Mouse (Mus musculus): ENCODE measurements around the gene Sytl1. TPM values are rescaled to one million over a fixed set of nuclear protein-coding genes. Genes with fewer than 3 reads are reported as not detected.

Sytl1 gene
- polyA plus RNA-seq, 1 experiment from 2014 or later = 0.42 TPM

DNA sequence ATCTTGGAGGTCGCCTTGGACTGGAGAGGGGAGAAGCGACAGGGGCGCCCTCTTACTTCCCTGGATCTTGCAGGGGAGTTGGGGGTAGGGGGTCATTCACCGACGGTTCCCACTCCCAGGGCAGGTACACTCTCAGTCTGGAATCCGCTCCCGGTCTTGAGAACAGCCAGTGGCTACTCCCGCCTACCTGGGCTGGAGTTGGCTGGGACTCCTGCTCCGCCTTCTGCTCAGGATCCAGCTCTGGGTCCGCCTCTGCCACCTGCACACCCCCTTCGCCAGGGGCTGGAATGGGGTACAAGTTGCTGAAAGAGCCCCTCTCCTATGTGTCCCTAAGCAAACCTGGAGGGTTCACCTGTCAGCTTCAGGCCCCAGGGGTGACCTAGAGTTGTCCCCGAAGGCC is 5.7 kb downstream of the Sytl1 start:
- ATAC-seq (ENCODE audit: insufficient number of reproducible peaks, insufficient read depth, low FRiP score, low read depth) = no peak
- 27% methylated on average over 10 of the region's 12 CpGs for WGBS
- Histone ChIP-seq H3K9me3 (ENCODE audit: control insufficient read depth, low read length) (no peaks in the 10 kb centered on the region), H3K27ac (replicated peaks in 1 of 2; ENCODE audit: control insufficient read depth in 1 of 2, insufficient read depth in 1 of 2, low read depth in 2 of 2, low read length in 2 of 2) (no peak overlapping the region), H3K4me2 (ENCODE audit: low read length) (no peak overlapping the region), H3K36me3 (ENCODE audit: control insufficient read depth, insufficient read depth, low read length) (no peaks in the 10 kb centered on the region), H3K9ac (ENCODE audit: low read length) (no peak overlapping the region), H3K27me3 (ENCODE audit: control insufficient read depth, insufficient read depth, low read length) (peaks cover 44% of the 10 kb centered on the region), H3K4me1 (ENCODE audit: control insufficient read depth in 2 of 2, insufficient read depth in 2 of 2, low read length in 2 of 2) (no peaks in the 10 kb centered on the region), H3K4me3 (ENCODE audit: control insufficient read depth in 1 of 2, insufficient read depth in 1 of 2, low read depth in 1 of 2, low read length in 2 of 2) (no peak overlapping the region)

DNA sequence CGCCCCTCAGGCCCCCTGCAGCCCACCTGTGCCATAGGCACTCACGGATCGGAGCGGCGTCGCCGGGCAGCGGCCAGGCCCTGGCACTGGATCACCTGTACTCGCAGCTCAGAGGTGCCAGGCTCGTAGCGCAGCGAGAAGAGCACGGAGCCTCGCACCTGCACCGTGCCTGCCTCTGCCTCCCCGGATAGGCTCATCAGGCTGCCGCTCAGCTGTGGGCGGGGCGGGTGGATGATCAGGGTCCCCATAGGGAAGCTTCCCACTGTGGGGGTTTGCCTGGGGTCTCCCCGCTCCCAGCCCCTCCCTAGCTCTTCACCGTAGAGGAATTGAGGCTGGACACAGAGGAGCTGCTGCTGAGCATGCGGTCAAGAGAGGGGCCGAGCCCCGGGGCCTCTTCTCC is 6.1 kb downstream of the Sytl1 start:
- Histone ChIP-seq H3K27me3 (ENCODE audit: control insufficient read depth, insufficient read depth, low read length) (peaks cover 48% of the 10 kb centered on the region), H3K4me2 (ENCODE audit: low read length) (no peak overlapping the region), H3K27ac (replicated peaks in 1 of 2; ENCODE audit: control insufficient read depth in 1 of 2, insufficient read depth in 1 of 2, low read depth in 2 of 2, low read length in 2 of 2) (no peak overlapping the region), H3K9me3 (ENCODE audit: control insufficient read depth, low read length) (no peaks in the 10 kb centered on the region), H3K9ac (ENCODE audit: low read length) (no peak overlapping the region), H3K36me3 (ENCODE audit: control insufficient read depth, insufficient read depth, low read length) (no peaks in the 10 kb centered on the region), H3K4me3 (ENCODE audit: control insufficient read depth in 1 of 2, insufficient read depth in 1 of 2, low read depth in 1 of 2, low read length in 2 of 2) (no peak overlapping the region), H3K4me1 (ENCODE audit: control insufficient read depth in 2 of 2, insufficient read depth in 2 of 2, low read length in 2 of 2) (no peaks in the 10 kb centered on the region)
- WGBS = 16% methylated on average over 24 of the region's 24 CpGs
- no peak for ATAC-seq (ENCODE audit: insufficient number of reproducible peaks, insufficient read depth, low FRiP score, low read depth)

DNA sequence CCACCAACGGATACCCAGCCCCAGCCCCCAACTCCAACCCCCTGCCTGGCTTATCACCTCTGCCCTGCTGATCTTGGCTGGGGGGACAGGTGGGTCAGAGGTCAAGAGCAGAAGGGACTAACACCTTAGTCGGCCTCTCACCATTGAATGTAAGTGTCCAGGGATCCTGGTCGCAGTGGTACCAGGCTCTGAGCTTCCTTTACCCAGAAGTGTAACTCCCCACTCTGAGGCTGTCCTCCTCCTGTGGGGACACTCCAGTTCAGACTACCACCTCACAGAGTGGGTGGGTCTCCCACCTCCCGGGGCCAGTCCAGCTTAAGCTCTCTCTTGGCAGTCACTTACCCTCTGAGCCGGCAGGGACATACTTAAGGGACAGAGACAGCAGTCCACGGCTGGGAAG is 7.5 kb downstream of the Sytl1 start:
- peaks cover 62% of the 10 kb centered on the region for H3K27me3 ChIP-seq (ENCODE audit: control insufficient read depth, insufficient read depth, low read length)
- 43% methylated on average over 6 of the region's 6 CpGs for WGBS
- no peaks in the 10 kb centered on the region for H3K36me3 ChIP-seq (ENCODE audit: control insufficient read depth, insufficient read depth, low read length)
- no peak overlapping the region for H3K4me3 ChIP-seq (ENCODE audit: control insufficient read depth in 1 of 2, insufficient read depth in 1 of 2, low read depth in 1 of 2, low read length in 2 of 2)
- ATAC-seq (ENCODE audit: insufficient number of reproducible peaks, insufficient read depth, low FRiP score, low read depth) = no peak
- no peaks in the 10 kb centered on the region for H3K9me3 ChIP-seq (ENCODE audit: control insufficient read depth, low read length)
- no peak overlapping the region for H3K27ac ChIP-seq (replicated peaks in 1 of 2; ENCODE audit: control insufficient read depth in 1 of 2, insufficient read depth in 1 of 2, low read depth in 2 of 2, low read length in 2 of 2)
- peaks cover 8 to 12% of the 10 kb centered on the region in 2 experiments for H3K4me1 ChIP-seq (ENCODE audit: control insufficient read depth in 2 of 2, insufficient read depth in 2 of 2, low read length in 2 of 2)
- no peak overlapping the region for H3K4me2 ChIP-seq (ENCODE audit: low read length)
- no peak overlapping the region for H3K9ac ChIP-seq (ENCODE audit: low read length)

DNA sequence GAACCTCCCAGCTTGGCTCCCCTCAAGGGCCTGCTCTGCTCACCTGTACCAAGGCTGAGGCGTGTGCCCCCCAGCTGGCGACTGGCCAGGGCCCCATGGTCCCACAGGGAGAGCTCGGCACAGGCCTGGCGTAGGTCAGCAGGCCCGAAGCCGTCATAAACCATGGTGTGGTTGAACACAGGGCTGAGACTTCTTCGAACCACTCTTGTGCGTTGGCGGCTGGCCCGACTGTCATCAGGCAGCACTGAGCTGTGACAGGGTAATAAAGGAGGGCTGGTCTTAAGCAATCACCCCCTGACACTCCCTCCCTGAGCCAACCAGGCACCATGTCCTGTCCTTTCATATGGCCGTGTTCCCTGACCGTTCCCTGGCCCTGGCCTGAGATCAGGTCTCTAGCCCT is 9.5 kb downstream of the Sytl1 start:
- Histone ChIP-seq H3K9ac (ENCODE audit: low read length) (no peak overlapping the region), H3K27ac (replicated peaks in 1 of 2; ENCODE audit: control insufficient read depth in 1 of 2, insufficient read depth in 1 of 2, low read depth in 2 of 2, low read length in 2 of 2) (no peak overlapping the region), H3K27me3 (ENCODE audit: control insufficient read depth, insufficient read depth, low read length) (peaks cover 73% of the 10 kb centered on the region), H3K4me2 (ENCODE audit: low read length) (no peak overlapping the region), H3K36me3 (ENCODE audit: control insufficient read depth, insufficient read depth, low read length) (no peaks in the 10 kb centered on the region), H3K9me3 (ENCODE audit: control insufficient read depth, low read length) (no peaks in the 10 kb centered on the region), H3K4me1 (ENCODE audit: control insufficient read depth in 2 of 2, insufficient read depth in 2 of 2, low read length in 2 of 2) (peaks cover 8 to 14% of the 10 kb centered on the region in 2 experiments), H3K4me3 (ENCODE audit: control insufficient read depth in 1 of 2, insufficient read depth in 1 of 2, low read depth in 1 of 2, low read length in 2 of 2) (no peak overlapping the region)
- ATAC-seq (ENCODE audit: insufficient number of reproducible peaks, insufficient read depth, low FRiP score, low read depth) = no peak
- WGBS = 68% methylated on average over 12 of the region's 12 CpGs

DNA sequence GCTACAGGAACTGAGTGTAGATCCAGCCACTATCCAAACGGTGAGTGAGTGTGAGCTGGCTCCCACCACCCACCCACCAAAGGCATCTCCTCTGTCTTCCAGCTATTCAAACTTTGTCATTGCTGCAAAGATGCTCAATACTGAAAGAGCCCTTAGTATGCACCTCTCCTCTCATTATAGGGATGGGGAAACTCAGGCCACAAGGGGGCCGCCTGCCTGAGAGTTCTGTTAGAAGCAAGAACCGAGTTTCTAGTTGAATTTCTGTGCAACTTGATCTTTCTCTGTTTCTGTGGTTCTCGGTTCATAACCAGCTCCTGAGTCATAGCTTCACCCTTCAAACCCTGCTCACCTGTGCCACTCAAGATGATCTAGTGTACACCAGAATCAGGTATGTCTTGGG is 10.8 kb downstream of the Sytl1 start:
- WGBS = 45% methylated on average over 4 of the region's 4 CpGs
- H3K27me3 ChIP-seq (ENCODE audit: control insufficient read depth, insufficient read depth, low read length) = peaks cover 76% of the 10 kb centered on the region
- no peak overlapping the region for H3K4me2 ChIP-seq (ENCODE audit: low read length)
- no peak for ATAC-seq (ENCODE audit: insufficient number of reproducible peaks, insufficient read depth, low FRiP score, low read depth)
- no peak overlapping the region for H3K27ac ChIP-seq (replicated peaks in 1 of 2; ENCODE audit: control insufficient read depth in 1 of 2, insufficient read depth in 1 of 2, low read depth in 2 of 2, low read length in 2 of 2)
- peaks cover 11 to 14% of the 10 kb centered on the region in 2 experiments for H3K4me1 ChIP-seq (ENCODE audit: control insufficient read depth in 2 of 2, insufficient read depth in 2 of 2, low read length in 2 of 2)
- H3K9ac ChIP-seq (ENCODE audit: low read length) = no peak overlapping the region
- H3K4me3 ChIP-seq (ENCODE audit: control insufficient read depth in 1 of 2, insufficient read depth in 1 of 2, low read depth in 1 of 2, low read length in 2 of 2) = no peak overlapping the region
- H3K36me3 ChIP-seq (ENCODE audit: control insufficient read depth, insufficient read depth, low read length) = no peaks in the 10 kb centered on the region
- H3K9me3 ChIP-seq (ENCODE audit: control insufficient read depth, low read length) = no peaks in the 10 kb centered on the region

DNA sequence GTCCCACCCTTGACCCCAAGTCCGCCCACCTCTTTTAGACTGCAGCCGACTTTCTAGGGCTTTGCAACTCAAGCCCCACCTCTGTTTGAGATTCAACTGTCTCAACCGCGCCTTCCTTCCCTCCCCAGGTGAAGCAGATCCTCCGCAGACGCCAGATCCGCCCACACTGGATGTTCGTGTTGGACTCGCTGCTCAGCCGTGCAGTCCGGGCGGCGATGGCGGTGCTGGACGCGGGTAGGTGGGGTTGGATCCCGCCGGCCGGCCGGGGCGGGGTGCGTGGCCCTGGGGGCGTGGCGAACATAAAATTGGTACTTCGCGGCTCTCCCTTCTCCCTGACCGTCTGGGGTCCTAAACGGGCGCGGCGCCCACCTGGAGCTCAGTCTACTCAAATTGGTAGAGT is 11.7 kb downstream of the Sytl1 start:
- peak overlapping the region; percentile 62 for H3K9ac ChIP-seq (ENCODE audit: low read length)

DNA sequence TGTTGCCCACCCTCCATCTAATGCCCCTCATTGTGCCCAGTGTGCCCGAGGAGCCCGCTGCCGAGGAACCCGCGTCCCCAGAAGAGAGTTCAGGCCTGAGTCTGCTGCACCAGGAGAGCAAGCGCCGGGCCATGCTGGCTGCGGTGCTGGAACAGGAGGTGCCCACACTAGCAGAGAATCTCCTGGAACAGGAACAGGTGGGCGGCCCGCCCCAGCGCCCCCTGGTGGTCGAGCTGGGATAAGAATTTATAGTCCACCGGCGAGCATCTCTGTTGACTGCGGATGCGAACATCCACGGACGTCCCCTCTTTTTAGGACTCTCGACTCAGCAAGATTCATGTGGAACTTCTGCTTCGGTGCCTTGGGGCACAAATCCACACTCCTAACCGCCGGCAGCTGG is 12.3 kb downstream of the Sytl1 start:
- Histone ChIP-seq H3K9me3 (ENCODE audit: control insufficient read depth, low read length) (no peaks in the 10 kb centered on the region), H3K9ac (ENCODE audit: low read length) (peak overlapping the region; percentile 62), H3K4me3 (ENCODE audit: control insufficient read depth in 1 of 2, insufficient read depth in 1 of 2, low read depth in 1 of 2, low read length in 2 of 2) (peak overlapping the region; percentile 43 to 44), H3K27ac (replicated peaks in 1 of 2; ENCODE audit: control insufficient read depth in 1 of 2, insufficient read depth in 1 of 2, low read depth in 2 of 2, low read length in 2 of 2) (no peak overlapping the region), H3K36me3 (ENCODE audit: control insufficient read depth, insufficient read depth, low read length) (no peaks in the 10 kb centered on the region), H3K4me2 (ENCODE audit: low read length) (peak overlapping the region; percentile 77), H3K4me1 (ENCODE audit: control insufficient read depth in 2 of 2, insufficient read depth in 2 of 2, low read length in 2 of 2) (peaks cover 11 to 14% of the 10 kb centered on the region in 2 experiments), H3K27me3 (ENCODE audit: control insufficient read depth, insufficient read depth, low read length) (peaks cover 76% of the 10 kb centered on the region)
- WGBS = 2% methylated on average over 22 of the region's 22 CpGs
- no peak for ATAC-seq (ENCODE audit: insufficient number of reproducible peaks, insufficient read depth, low FRiP score, low read depth)

More for the DNA sequence above, 11.7 kb downstream of the Sytl1 start:
- no peak for ATAC-seq (ENCODE audit: insufficient number of reproducible peaks, insufficient read depth, low FRiP score, low read depth)
- Histone ChIP-seq H3K27me3 (ENCODE audit: control insufficient read depth, insufficient read depth, low read length) (peaks cover 76% of the 10 kb centered on the region), H3K27ac (replicated peaks in 1 of 2; ENCODE audit: control insufficient read depth in 1 of 2, insufficient read depth in 1 of 2, low read depth in 2 of 2, low read length in 2 of 2) (no peak overlapping the region), H3K4me1 (ENCODE audit: control insufficient read depth in 2 of 2, insufficient read depth in 2 of 2, low read length in 2 of 2) (peaks cover 11 to 14% of the 10 kb centered on the region in 2 experiments), H3K4me3 (ENCODE audit: control insufficient read depth in 1 of 2, insufficient read depth in 1 of 2, low read depth in 1 of 2, low read length in 2 of 2) (peak overlapping the region; percentile 43 to 44), H3K4me2 (ENCODE audit: low read length) (peak overlapping the region; percentile 77), H3K9me3 (ENCODE audit: control insufficient read depth, low read length) (no peaks in the 10 kb centered on the region), H3K36me3 (ENCODE audit: control insufficient read depth, insufficient read depth, low read length) (no peaks in the 10 kb centered on the region)
- WGBS = 2% methylated on average over 31 of the region's 31 CpGs

DNA sequence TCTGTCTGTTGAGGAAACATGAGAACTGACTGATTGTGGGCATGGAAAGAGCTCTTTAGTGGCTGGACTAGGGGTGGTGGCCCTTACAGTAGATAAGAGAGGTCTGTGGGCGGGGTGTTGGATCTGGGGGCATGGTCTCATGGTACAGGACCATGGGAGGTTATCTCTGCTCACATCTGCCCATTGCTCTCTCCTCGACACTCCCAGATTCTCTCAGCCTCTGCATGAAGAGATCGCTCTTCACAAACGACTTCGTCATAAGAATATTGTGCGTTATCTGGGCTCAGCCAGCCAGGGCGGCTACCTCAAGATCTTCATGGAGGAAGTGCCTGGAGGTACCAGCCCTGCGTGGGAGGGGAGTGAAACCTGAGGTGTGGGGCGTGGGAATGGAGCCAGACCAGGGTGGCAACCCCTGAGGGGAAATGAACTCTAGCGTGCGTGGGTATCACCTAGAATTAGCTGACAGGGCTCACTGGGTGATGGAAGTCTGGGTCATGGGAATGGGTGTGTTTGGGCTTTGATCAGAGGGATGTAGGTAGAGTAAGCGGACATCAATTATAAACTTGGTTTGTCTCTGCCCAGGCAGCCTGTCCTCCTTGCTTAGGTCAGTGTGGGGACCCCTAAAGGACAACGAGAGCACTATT is 15.0 kb downstream of the Sytl1 start:
- H3K4me3 ChIP-seq (ENCODE audit: control insufficient read depth in 1 of 2, insufficient read depth in 1 of 2, low read depth in 1 of 2, low read length in 2 of 2) = no peak overlapping the region
- peaks cover 14 to 19% of the 10 kb centered on the region in 2 experiments for H3K4me1 ChIP-seq (ENCODE audit: control insufficient read depth in 2 of 2, insufficient read depth in 2 of 2, low read length in 2 of 2)
- H3K27me3 ChIP-seq (ENCODE audit: control insufficient read depth, insufficient read depth, low read length) = peaks cover 78% of the 10 kb centered on the region
- no peak overlapping the region for H3K9ac ChIP-seq (ENCODE audit: low read length)
- ATAC-seq (ENCODE audit: insufficient number of reproducible peaks, insufficient read depth, low FRiP score, low read depth) = no peak
- WGBS = 55% methylated on average over 13 of the region's 13 CpGs
- H3K27ac ChIP-seq (replicated peaks in 1 of 2; ENCODE audit: control insufficient read depth in 1 of 2, insufficient read depth in 1 of 2, low read depth in 2 of 2, low read length in 2 of 2) = no peak overlapping the region
- no peak overlapping the region for H3K4me2 ChIP-seq (ENCODE audit: low read length)
- no peaks in the 10 kb centered on the region for H3K36me3 ChIP-seq (ENCODE audit: control insufficient read depth, insufficient read depth, low read length)
- H3K9me3 ChIP-seq (ENCODE audit: control insufficient read depth, low read length) = no peaks in the 10 kb centered on the region

Data from heart, embryonic 14.5 days (tissue).